Mouse (Mus musculus): Measurements from ENCODE around the gene Ptges2. TPM values are rescaled to one million over a fixed set of nuclear protein-coding genes. Genes with fewer than 3 reads are reported as not detected.

Ptges2 gene
- total RNA-seq, 4 experiments from 2014 or later = 58.8 to 71.3 (median 63.6) TPM

GRCm38 (mm10) chr2:32374191-32374590 is 21.5 kb upstream of the Ptges2 start:
- no peak for DNase-seq (ENCODE audit: low spot score)

GRCm38 (mm10) chr2:32375317-32375940 is 20.3 kb upstream of the Ptges2 start:
- DNase-seq (ENCODE audit: low spot score) = no peak

- DNase-seq (ENCODE audit: low spot score) = no peak
These were observed 18.7 kb upstream of the Ptges2 start for GRCm38 (mm10) chr2:32376963-32377362.

- no peak for DNase-seq (ENCODE audit: low spot score)
These were observed 15.6 kb upstream of the Ptges2 start for GRCm38 (mm10) chr2:32380001-32380500.

- DNase-seq (ENCODE audit: low spot score) = no peak
These were observed 14.4 kb upstream of the Ptges2 start for GRCm38 (mm10) chr2:32381141-32381774.

- peak; percentile 92 for DNase-seq (ENCODE audit: low spot score)
These were observed 13.9 kb upstream of the Ptges2 start, which contains the start of gene 1110008P14Rik for GRCm38 (mm10) chr2:32381775-32382223. TSS of gene 1110008P14Rik (minus strand) at chr2:32381938.

- DNase-seq (ENCODE audit: low spot score) = no peak
These were observed 13.0 kb upstream of the Ptges2 start for GRCm38 (mm10) chr2:32382689-32383088.

GRCm38 (mm10) chr2:32387706-32388490 is 7.8 kb upstream of the Ptges2 start, which contains the start of gene Lcn2:
TSS of gene Lcn2 (minus strand) at chr2:32388252.
- DNase-seq (ENCODE audit: low spot score) = no peak

GRCm38 (mm10) chr2:32389157-32389556 is 6.5 kb upstream of the Ptges2 start:
- DNase-seq (ENCODE audit: low spot score) = no peak

- DNase-seq (ENCODE audit: low spot score) = no peak
These were observed 4.8 kb upstream of the Ptges2 start for GRCm38 (mm10) chr2:32390871-32391270.

GRCm38 (mm10) chr2:32392063-32392462 is 3.6 kb upstream of the Ptges2 start:
- no peak for DNase-seq (ENCODE audit: low spot score)

GRCm38 (mm10) chr2:32394973-32395372 is 723 bp upstream of the Ptges2 start:
- DNase-seq (ENCODE audit: low spot score) = no peak

- peak; percentile 91 for DNase-seq (ENCODE audit: low spot score)
These were observed 388 bp downstream of the Ptges2 start for GRCm38 (mm10) chr2:32395946-32396621.

- no peak for DNase-seq (ENCODE audit: low spot score)
These were observed 999 bp downstream of the Ptges2 start for GRCm38 (mm10) chr2:32396695-32397094.

GRCm38 (mm10) chr2:32404663-32405062 is 9.0 kb downstream of the Ptges2 start:
- DNase-seq (ENCODE audit: low spot score) = peak; percentile 94

GRCm38 (mm10) chr2:32407144-32407824 is 11.6 kb downstream of the Ptges2 start:
- DNase-seq (ENCODE audit: low spot score) = no peak

GRCm38 (mm10) chr2:32408429-32409424 is 13.0 kb downstream of the Ptges2 start:
- no peak for DNase-seq (ENCODE audit: low spot score)

- no peak for DNase-seq (ENCODE audit: low spot score)
These were observed 15.7 kb downstream of the Ptges2 start for GRCm38 (mm10) chr2:32411407-32411806.

- DNase-seq (ENCODE audit: low spot score) = no peak
These were observed 17.2 kb downstream of the Ptges2 start for GRCm38 (mm10) chr2:32412742-32413531.

Measured in heart, adult 8-10 months (tissue).